Mouse (Mus musculus) gastrocnemius, postnatal 4 days (tissue): ENCODE results near the gene Cd52. TPM values are rescaled to one million over a fixed set of nuclear protein-coding genes. Genes with fewer than 3 reads are reported as not detected.
A peak's percentile ranks its signal among the peaks of the same experiment; 100 is the strongest.

Source experiments
- DNase-seq, 2 experiments: peaks; one replicate each; pipeline ENCODE4 v3.0.0; 2021 to 2022; ENCODE audit warnings: low spot score in 2 of 2, mixed read lengths in 2 of 2
- total RNA-seq, 2 experiments: library from RNA; stranded (reverse); gene quantifications; 2 replicates each; pipeline ENCODE4 v1.2.3; 2021

The Cd52 gene
- total RNA-seq, 2 experiments from 2014 or later, result 2.4 to 2.7 TPM

DNA sequence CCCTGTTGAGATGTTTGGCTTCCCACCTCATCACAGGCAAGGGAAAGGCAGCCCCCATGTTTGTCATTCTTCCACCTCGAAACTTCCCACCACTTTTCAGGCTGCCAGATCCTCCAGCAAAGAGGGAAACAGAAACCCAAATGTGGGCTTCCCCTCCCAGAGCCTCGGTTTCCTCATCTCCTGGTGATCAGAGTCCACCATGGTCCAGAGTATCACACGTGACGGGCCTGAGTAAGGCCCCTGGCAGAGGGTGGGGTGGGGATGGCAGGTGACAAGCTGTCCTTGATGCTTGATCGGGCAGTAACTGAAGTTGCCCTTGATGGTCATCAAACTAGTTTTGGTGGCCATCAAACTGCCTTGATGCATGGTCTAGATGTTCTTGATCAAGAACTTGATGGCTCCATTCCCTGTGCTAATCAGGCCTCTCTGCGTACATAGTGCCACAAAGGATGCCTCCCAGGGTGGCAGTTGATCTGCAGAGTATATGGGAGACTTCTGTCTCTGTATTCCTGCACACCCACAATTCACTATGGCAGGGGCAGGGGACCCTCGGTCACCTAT lies 798 bp downstream of the Cd52 start:
- no peak for DNase-seq

- peak in 1 of 2 experiments; percentile 43 for DNase-seq
These were observed 2.2 kb downstream of the Cd52 start for GRCm38 (mm10) chr4:134092382-134093288.

- DNase-seq, result no peak
These were observed 3.7 kb downstream of the Cd52 start for GRCm38 (mm10) chr4:134091225-134091529.

DNA sequence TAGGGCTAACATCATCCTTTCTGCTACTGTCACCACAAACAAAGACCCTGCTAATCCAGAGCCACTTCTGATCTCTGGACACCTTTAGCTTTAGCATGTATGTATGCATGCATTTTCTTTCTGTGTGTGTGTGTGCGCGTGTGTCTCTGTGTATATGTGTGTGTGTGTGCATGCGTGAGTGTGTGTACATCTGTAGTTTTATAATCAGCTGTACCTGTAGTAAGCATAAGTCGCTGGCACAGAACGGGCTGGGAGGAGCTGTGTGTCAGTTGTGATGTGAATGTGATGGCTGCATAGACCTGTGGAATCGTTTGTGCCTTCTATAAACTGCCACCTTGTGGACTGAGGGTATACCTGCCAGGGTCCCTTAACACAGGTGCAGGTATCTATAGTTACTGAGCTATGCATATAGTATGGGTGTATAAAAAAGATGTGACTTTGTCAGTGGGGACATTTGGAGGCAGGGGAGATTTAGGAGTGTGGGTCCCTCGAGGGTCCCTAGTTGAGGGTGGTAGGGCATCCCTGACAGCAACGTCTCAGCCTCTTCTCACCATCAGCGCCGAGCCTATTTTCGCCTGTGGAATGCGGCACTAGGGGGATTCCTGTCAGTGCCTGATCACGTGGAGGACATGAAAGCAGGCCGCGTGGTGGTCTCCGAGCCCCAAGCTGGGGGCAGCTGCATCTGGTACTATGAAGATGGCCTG lies 4.2 kb downstream of the Cd52 start:
- DNase-seq, result no peak

GRCm38 (mm10) chr4:134089029-134089428 lies 5.9 kb downstream of the Cd52 start:
- DNase-seq, result no peak

DNA sequence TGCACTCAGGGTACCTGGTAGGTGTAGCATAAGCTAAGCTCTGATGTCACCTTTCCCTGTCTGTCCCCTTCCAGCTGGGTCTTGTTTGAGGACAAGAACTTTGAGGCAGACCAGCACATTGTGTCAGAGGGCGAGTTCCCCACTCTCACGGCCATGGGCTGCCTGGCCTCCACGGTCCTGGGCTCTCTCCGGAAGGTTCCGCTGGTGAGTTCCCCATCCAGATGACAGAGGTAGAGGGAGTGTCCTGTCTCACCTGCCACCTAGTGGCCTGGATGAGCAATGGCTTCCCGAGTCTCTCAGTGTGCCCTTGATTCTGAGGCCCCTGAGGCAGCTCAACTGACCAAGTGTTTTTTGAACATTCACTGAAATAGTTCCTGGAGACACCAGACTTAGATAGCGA lies 7.5 kb downstream of the Cd52 start:
- no peak for DNase-seq

GRCm38 (mm10) chr4:134084999-134085398 lies 9.9 kb downstream of the Cd52 start:
- DNase-seq, result no peak

DNA sequence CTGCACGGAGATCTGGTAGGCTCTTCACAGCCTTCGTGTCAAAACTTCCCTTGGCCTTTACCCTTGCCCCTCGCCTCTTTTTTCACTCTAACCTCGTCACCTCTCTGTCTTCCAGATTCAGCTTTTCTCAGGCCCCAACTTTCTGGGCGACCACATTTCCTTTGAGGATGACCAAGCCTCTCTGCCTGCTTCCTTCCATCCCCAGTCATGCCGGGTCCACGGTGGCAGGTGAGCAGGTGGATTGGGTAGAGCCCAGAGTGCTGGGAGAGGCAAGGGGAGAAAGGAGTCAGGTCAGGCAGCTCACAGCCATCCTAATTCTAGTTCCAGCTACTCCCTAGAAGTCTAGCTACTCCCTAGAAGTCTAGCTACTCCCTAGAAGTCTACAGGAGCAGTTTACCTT lies 12.4 kb downstream of the Cd52 start:
- no peak for DNase-seq

DNA sequence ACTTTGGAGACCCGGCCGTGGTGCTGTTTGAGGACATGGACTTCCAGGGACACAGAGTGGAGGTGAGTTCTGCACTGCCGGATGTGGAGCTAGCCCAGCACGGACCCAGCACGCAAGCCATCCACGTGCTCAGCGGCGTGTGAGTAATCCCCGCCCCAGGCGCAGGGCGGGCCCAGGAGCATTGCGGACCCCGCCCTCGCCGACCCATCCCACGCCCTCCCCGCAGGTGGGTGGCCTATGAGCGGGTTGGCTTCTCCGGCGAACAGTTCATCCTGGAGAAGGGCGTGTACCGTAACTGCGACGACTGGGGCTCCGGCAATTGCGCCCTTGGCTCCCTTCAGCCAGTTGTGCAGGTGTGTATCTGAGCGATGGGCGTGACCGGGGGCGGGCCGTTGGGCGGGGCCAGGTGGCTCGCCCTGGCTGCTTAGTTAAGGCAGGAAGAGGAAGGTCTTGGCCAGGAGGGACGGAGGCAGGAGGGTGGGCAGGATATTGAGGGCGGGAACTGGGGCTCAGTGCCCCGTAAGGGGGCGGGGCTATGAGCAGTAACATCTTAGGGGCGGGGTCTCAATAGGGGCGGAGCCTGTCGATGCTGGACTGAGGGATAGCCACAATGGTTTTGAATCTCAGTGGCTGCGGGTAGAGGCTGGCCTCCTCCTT lies 13.0 kb downstream of the Cd52 start:
- DNase-seq, result no peak

GRCm38 (mm10) chr4:134080674-134081073 lies 14.2 kb downstream of the Cd52 start:
- DNase-seq, result no peak

DNA sequence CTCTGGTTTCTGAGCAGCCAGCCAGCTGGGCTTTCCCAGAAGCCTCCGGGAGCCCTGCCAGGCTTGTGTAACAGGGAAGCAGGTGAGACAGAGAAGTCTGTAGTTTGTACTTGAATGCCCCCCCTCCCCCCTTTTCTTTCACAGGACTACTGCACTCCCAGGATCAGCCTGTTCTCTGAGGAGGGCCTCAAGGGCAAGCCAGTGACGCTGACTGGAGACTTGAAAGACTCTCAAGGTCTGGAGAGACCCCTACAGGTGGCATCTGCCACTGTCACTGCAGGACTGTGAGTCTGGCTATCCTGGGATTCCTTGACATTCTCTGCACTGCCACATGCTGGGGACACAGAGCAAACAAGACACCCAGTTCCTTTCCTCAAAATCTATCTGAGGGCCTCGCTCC lies 16.2 kb downstream of the Cd52 start:
- no peak for DNase-seq

DNA sequence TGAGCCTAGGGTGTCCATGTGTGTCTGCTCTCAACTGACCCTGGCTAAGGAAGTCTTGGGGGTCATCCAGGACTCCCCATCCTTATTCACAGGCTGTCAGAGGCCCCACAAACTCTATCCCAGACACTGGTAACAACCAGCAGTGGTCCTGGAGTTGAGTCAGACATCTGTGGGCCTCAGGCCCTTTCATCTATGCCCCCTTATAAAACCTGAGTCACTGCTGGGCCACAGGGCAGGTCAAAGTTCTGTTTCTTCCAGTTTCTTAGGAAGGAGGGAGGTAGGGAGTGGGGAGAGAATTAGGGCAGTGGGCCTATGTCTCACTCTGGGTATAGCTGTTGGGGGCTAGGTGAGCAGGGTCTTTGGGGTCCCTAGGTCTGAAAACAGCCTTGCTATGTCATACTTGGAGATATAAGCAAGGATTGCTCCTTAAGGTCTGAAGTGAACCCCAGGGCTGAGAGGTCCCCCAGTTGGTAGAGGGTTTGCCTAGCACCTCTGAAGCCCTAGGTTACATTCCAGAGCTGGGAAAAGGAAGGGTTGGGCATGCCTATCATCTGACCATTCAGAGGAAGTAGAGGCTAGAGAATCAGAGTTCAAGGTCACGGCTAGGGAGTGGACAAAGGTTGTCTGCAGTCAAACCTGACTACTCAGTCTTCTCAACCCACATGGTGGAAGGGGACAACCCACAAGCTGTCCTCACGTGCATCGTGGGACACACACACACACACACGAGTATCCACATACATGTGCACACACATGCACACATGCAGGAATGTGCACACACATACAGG lies 25.9 kb downstream of the Cd52 start:
- no peak for DNase-seq

- no peak for DNase-seq
These were observed 26.9 kb downstream of the Cd52 start for GRCm38 (mm10) chr4:134067833-134068544.

DNA sequence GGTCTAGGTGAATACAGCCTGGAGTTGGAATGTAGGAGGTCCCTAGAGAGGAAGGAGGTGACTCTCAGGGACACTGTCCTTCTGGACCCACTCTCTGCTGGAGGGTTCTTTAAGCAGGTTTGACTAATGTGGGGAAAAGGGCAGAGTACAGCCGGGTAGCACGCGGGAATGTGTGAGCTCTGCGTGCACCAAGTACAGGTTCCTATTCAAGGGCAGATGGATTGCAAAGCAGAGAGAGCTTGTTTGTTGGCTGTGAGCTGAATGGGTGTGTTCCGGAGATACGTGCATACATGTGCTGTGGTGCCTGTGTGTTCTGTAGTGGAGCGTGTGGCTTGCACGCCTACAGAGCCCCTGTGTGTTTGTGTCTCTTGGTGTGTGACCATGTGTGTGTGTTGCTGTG lies 27.5 kb downstream of the Cd52 start:
- no peak for DNase-seq

- DNase-seq, result no peak
These were observed 29.4 kb downstream of the Cd52 start for GRCm38 (mm10) chr4:134065431-134066004.

- DNase-seq, result no peak
These were observed 32.3 kb downstream of the Cd52 start for GRCm38 (mm10) chr4:134062561-134062960.

GRCm38 (mm10) chr4:134061944-134062446 lies 32.9 kb downstream of the Cd52 start:
- DNase-seq, result no peak

- DNase-seq, result no peak
These were observed 33.6 kb downstream of the Cd52 start for GRCm38 (mm10) chr4:134061166-134061830.
